Mouse (Mus musculus) liver, embryonic 12.5 days (tissue): ENCODE measurements around the gene Ccl24. TPM values are rescaled to one million over a fixed set of nuclear protein-coding genes. Genes with fewer than 3 reads are reported as not detected.

Source experiments
- polyA plus RNA-seq: library from polyadenylated mRNA; unstranded; fragments of >200 nt; fragmentation: Nextera tagmentation; extraction: Ambion mirVana; gene quantifications from 2 replicates; pipeline ENCODE4 v1.2.1, GENCODE M21; 2016

The Ccl24 gene
- polyA plus RNA-seq, 1 experiment from 2014 or later, result 9.8 TPM

Other genes with a start within 250 kb of the Ccl24 start
- gene Fkbp6, start 223.0 kb downstream of the Ccl24 start, polyA plus RNA-seq, result 0.13 and 0.26 TPM in 2 replicates
- not detected in 2 replicates for gene Trim50, start 219.8 kb downstream of the Ccl24 start, polyA plus RNA-seq
- 30.9 and 33.6 TPM in 2 replicates for gene Nsun5, start 203.1 kb downstream of the Ccl24 start, polyA plus RNA-seq
- 12.2 and 13.8 TPM in 2 replicates for gene Pom121, start 178.5 kb downstream of the Ccl24 start, polyA plus RNA-seq
- gene Hip1, start 27.9 kb downstream of the Ccl24 start, polyA plus RNA-seq, result 8.0 and 8.1 TPM in 2 replicates
- not detected in 2 replicates for gene Ccl26, start 9.5 kb downstream of the Ccl24 start, polyA plus RNA-seq
- 15.8 and 17.3 TPM in 2 replicates for gene Rhbdd2, start 59.6 kb upstream of the Ccl24 start, polyA plus RNA-seq
- gene Por, start 97.0 kb upstream of the Ccl24 start, polyA plus RNA-seq, result 34.7 and 36.6 TPM in 2 replicates
- 17.4 and 21.5 TPM in 2 replicates for gene Tmem120a, start 171.4 kb upstream of the Ccl24 start, polyA plus RNA-seq
- gene Styxl1, start 205.3 kb upstream of the Ccl24 start, polyA plus RNA-seq, result 0.16 TPM in 1 of 2 replicates, not detected in the other
- gene Mdh2, start 205.4 kb upstream of the Ccl24 start, polyA plus RNA-seq, result 451 and 473 TPM in 2 replicates
- not detected in 2 replicates for gene Srrm3, start 233.8 kb upstream of the Ccl24 start, polyA plus RNA-seq